ENCODE assay signal across 9 mouse cellular contexts in the genomic region with DNA sequence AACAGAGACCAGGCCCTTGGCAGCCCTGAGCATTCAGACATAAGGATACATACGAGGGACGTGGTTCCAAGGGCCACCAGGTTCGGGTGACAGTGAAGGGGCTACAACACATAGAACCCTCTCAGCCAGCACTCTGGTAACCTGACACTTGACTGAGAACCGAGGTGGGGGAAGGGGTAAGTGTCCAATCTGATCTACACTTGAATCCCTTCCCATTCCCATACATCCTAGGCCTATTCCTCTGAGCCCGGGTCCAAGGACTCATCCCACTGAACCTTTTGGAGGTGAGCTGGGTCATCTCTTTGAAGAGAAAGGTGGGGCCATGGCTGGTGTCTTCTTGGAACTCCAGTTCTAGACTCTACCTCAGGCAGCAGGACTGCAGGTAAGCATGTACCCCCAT. TPM values are rescaled to one million over a fixed set of nuclear protein-coding genes. Genes with fewer than 3 reads are reported as not detected.
DNase-seq lines count a peak whose midpoint lies in the region; ATAC-seq and TF ChIP-seq lines count a peak whose summit lies in the region.
"Had no signal": no experiment of that assay in that cellular context is flagged by ENCODE, and none has a peak within 500 bp of the region (broad histone marks: within the 10 kb centered on the region; RNA-seq: fewer than 3 reads in every experiment).

No protein-coding gene starts in this region.

- no peaks in the 10 kb centered on the region for H3K36me3 ChIP-seq in kidney, embryonic 14.5 days (ENCODE audit: control insufficient read depth, insufficient read depth, low read length)
- no peaks in the 10 kb centered on the region for H3K36me3 ChIP-seq in kidney, embryonic 15.5 days
- no peaks in the 10 kb centered on the region for H3K36me3 ChIP-seq in embryonic facial prominence, embryonic 10.5 days (replicated peaks)
- no peaks in the 10 kb centered on the region for H3K36me3 ChIP-seq in hindbrain, embryonic 14.5 days (replicated peaks; ENCODE audit: control insufficient read depth, insufficient read depth)
- H3K36me3 ChIP-seq in midbrain, postnatal 0 days (ENCODE audit: insufficient read depth, low read length) = no peaks in the 10 kb centered on the region

- no peak overlapping the region for H3K4me2 ChIP-seq in kidney, embryonic 14.5 days (replicated peaks; ENCODE audit: low read depth, low read length)
- no peak overlapping the region for H3K4me2 ChIP-seq in kidney, embryonic 15.5 days
- H3K4me2 ChIP-seq in hindbrain, embryonic 14.5 days (replicated peaks) = peak overlapping the region; percentile 95
- peak overlapping the region; percentile 96 for H3K4me2 ChIP-seq in midbrain, postnatal 0 days (ENCODE audit: low read depth, low read length, poor library complexity, severe bottlenecking)

- no peak overlapping the region for H3K9ac ChIP-seq in kidney, embryonic 14.5 days (ENCODE audit: low read depth, low read length)
- H3K9ac ChIP-seq in kidney, embryonic 15.5 days = no peak overlapping the region
- H3K9ac ChIP-seq in hindbrain, embryonic 14.5 days = no peak overlapping the region
- no peak overlapping the region; the same call in 1 of the 2 replicates for H3K9ac ChIP-seq in midbrain, postnatal 0 days (replicated peaks; ENCODE audit: low read length, poor library complexity, severe bottlenecking)

- no peaks in the 10 kb centered on the region; the same call in 1 of the 2 replicates for H3K9me3 ChIP-seq in kidney, embryonic 14.5 days (ENCODE audit: control insufficient read depth, low read length)
- H3K9me3 ChIP-seq in kidney, embryonic 15.5 days (replicated peaks) = no peaks in the 10 kb centered on the region
- no peaks in the 10 kb centered on the region for H3K9me3 ChIP-seq in embryonic facial prominence, embryonic 10.5 days
- no peaks in the 10 kb centered on the region for H3K9me3 ChIP-seq in hindbrain, embryonic 14.5 days (ENCODE audit: control insufficient read depth, low read length)
- no peaks in the 10 kb centered on the region for H3K9me3 ChIP-seq in midbrain, postnatal 0 days (ENCODE audit: low read length)

- 7% methylated on average over 5 of the region's 5 CpGs for WGBS in kidney, embryonic 14.5 days
- 19% methylated on average over 5 of the region's 5 CpGs for WGBS in kidney, embryonic 15.5 days
- WGBS in embryonic facial prominence, embryonic 10.5 days = 17% methylated on average over 5 of the region's 5 CpGs
- 26% methylated on average over 5 of the region's 5 CpGs for WGBS in hindbrain, embryonic 14.5 days
- 25% methylated on average over 5 of the region's 5 CpGs for WGBS in midbrain, postnatal 0 days

- H3K4me1 ChIP-seq in kidney, embryonic 14.5 days (ENCODE audit: control insufficient read depth, insufficient read depth, low read length) = 0 out of 2 replicates have a peak, but pooled peaks cover 4% of the 10 kb centered on the region
- peaks cover 9% of the 10 kb centered on the region for H3K4me1 ChIP-seq in kidney, embryonic 15.5 days
- H3K4me1 ChIP-seq in embryonic facial prominence, embryonic 10.5 days = peaks cover 17% of the 10 kb centered on the region
- peaks cover 11% of the 10 kb centered on the region; the same call in 1 of the 2 replicates for H3K4me1 ChIP-seq in hindbrain, embryonic 14.5 days (replicated peaks; ENCODE audit: control insufficient read depth, insufficient read depth, low read length)
- no peaks in the 10 kb centered on the region; the same call in 1 of the 2 replicates for H3K4me1 ChIP-seq in midbrain, postnatal 0 days (ENCODE audit: insufficient read depth, low read length)

- H3K27me3 ChIP-seq in kidney, embryonic 14.5 days (ENCODE audit: control insufficient read depth, insufficient read depth, low read length) = peaks cover 32% of the 10 kb centered on the region
- H3K27me3 ChIP-seq in kidney, embryonic 15.5 days = peaks cover 76% of the 10 kb centered on the region
- peaks cover 57% of the 10 kb centered on the region for H3K27me3 ChIP-seq in embryonic facial prominence, embryonic 10.5 days (replicated peaks; ENCODE audit: low read depth, poor library complexity, severe bottlenecking)
- peaks cover 58% of the 10 kb centered on the region for H3K27me3 ChIP-seq in hindbrain, embryonic 14.5 days (ENCODE audit: control insufficient read depth, insufficient read depth, low read length)
- H3K27me3 ChIP-seq in midbrain, postnatal 0 days (ENCODE audit: insufficient read depth, low read length) = peaks cover 25% of the 10 kb centered on the region; the same call in 1 of the 2 replicates

- DNase-seq in embryonic facial prominence, embryonic 10.5 days (ENCODE audit: low spot score) = no peak
- no peak for DNase-seq in hindbrain, embryonic 14.5 days (ENCODE audit: low spot score)
- DNase-seq in midbrain, postnatal 0 days (ENCODE audit: low spot score) = no peak
- no peak for DNase-seq in yolk sac, embryonic 10.5 days (ENCODE audit: low spot score)
- no peak for DNase-seq in layer of hippocampus, adult 18-20 months (ENCODE audit: low spot score in 2 of 2)
- DNase-seq: cerebellum, adult 9-11 months; lung, postnatal 10 days had no signal

- TF ChIP-seq CTCF in midbrain, postnatal 0 days (IDR thresholded peaks at IDR 0.05) = no peak

- H3K27ac ChIP-seq in kidney, embryonic 14.5 days (ENCODE audit: low read depth, low read length) = no peak overlapping the region
- H3K27ac ChIP-seq in kidney, embryonic 15.5 days = no peak overlapping the region
- H3K27ac ChIP-seq in embryonic facial prominence, embryonic 10.5 days (replicated peaks) = no peak overlapping the region
- no peak overlapping the region for H3K27ac ChIP-seq in hindbrain, embryonic 14.5 days
- no peak overlapping the region for H3K27ac ChIP-seq in midbrain, postnatal 0 days (ENCODE audit: low read depth, low read length)

- ATAC-seq in kidney, embryonic 14.5 days (ENCODE audit: low FRiP score, low TSS enrichment) = no peak
- ATAC-seq in kidney, embryonic 15.5 days (replicated peaks; ENCODE audit: low FRiP score) = no peak
- no peak for ATAC-seq in hindbrain, embryonic 14.5 days (ENCODE audit: low FRiP score)
- ATAC-seq in midbrain, postnatal 0 days (ENCODE audit: low FRiP score) = no peak

- peak overlapping the region; percentile 40; the same call in 1 of the 2 replicates for H3K4me3 ChIP-seq in kidney, embryonic 14.5 days (ENCODE audit: low read length)
- H3K4me3 ChIP-seq in kidney, embryonic 15.5 days (replicated peaks) = no peak overlapping the region; the same call in 1 of the 2 replicates
- H3K4me3 ChIP-seq in embryonic facial prominence, embryonic 10.5 days = peak overlapping the region; percentile 56
- no peak overlapping the region for H3K4me3 ChIP-seq in hindbrain, embryonic 14.5 days (replicated peaks; ENCODE audit: low read length)
- H3K4me3 ChIP-seq in midbrain, postnatal 0 days (ENCODE audit: low read depth, low read length) = peak overlapping the region; percentile 53

RNA-seq across cellular contexts. Expression of gene Rap1gap2, which starts 0.6 kb away (rescaled TPM):
- 4.1 and 5.0 TPM in 2 replicates for polyA plus RNA-seq in kidney, embryonic 14.5 days (2014; fragmentation: Nextera tagmentation; extraction: Ambion mirVana)
- polyA plus RNA-seq in kidney, embryonic 15.5 days (2015; fragmentation: Nextera tagmentation; extraction: Ambion mirVana) = 5.8 and 6.4 TPM in 2 replicates
- polyA plus RNA-seq in embryonic facial prominence, embryonic 10.5 days (2016; fragmentation: Nextera tagmentation; extraction: Ambion mirVana) = 1.2 and 1.9 TPM in 2 replicates
- polyA plus RNA-seq in hindbrain, embryonic 14.5 days (2014; fragmentation: Nextera tagmentation; extraction: Ambion mirVana) = 11.2 and 12.0 TPM in 2 replicates
- 48.2 and 49.1 TPM in 2 replicates for total RNA-seq in midbrain, postnatal 0 days (2014; rRNA removed)
- 11.0 and 12.1 TPM in 2 replicates for polyA plus RNA-seq in midbrain, postnatal 0 days (2015; fragmentation: Nextera tagmentation; extraction: Ambion mirVana)
- total RNA-seq in layer of hippocampus, adult 18-20 months (2021) = 100 to 1,000 TPM; 125 to 142 TPM

RNA-seq across cellular contexts. Expression of gene Ccdc92b, which starts 9.3 kb away (rescaled TPM):
- 0.12 and 0.19 TPM in 2 replicates for polyA plus RNA-seq in kidney, embryonic 14.5 days (2014; fragmentation: Nextera tagmentation; extraction: Ambion mirVana)
- 0.19 and 0.38 TPM in 2 replicates for polyA plus RNA-seq in kidney, embryonic 15.5 days (2015; fragmentation: Nextera tagmentation; extraction: Ambion mirVana)
- 0.52 and 0.69 TPM in 2 replicates for polyA plus RNA-seq in embryonic facial prominence, embryonic 10.5 days (2016; fragmentation: Nextera tagmentation; extraction: Ambion mirVana)
- polyA plus RNA-seq in hindbrain, embryonic 14.5 days (2014; fragmentation: Nextera tagmentation; extraction: Ambion mirVana) = 3.5 and 5.0 TPM in 2 replicates
- total RNA-seq in midbrain, postnatal 0 days (2014; rRNA removed) = 12.4 and 14.6 TPM in 2 replicates
- polyA plus RNA-seq in midbrain, postnatal 0 days (2015; fragmentation: Nextera tagmentation; extraction: Ambion mirVana) = 3.3 and 3.4 TPM in 2 replicates
- total RNA-seq in layer of hippocampus, adult 18-20 months (2021) = 10 to 100 TPM; 26.5 to 27.8 TPM

RNA-seq across cellular contexts. Expression of gene Cluh, which starts 39.2 kb away (rescaled TPM):
- polyA plus RNA-seq in kidney, embryonic 14.5 days (2014; fragmentation: Nextera tagmentation; extraction: Ambion mirVana) = 15.2 and 28.2 TPM in 2 replicates
- polyA plus RNA-seq in kidney, embryonic 15.5 days (2015; fragmentation: Nextera tagmentation; extraction: Ambion mirVana) = 33.8 and 39.4 TPM in 2 replicates
- polyA plus RNA-seq in embryonic facial prominence, embryonic 10.5 days (2016; fragmentation: Nextera tagmentation; extraction: Ambion mirVana) = 29.0 and 32.3 TPM in 2 replicates
- polyA plus RNA-seq in hindbrain, embryonic 14.5 days (2014; fragmentation: Nextera tagmentation; extraction: Ambion mirVana) = 18.4 and 19.0 TPM in 2 replicates
- 71.5 and 106 TPM in 2 replicates for total RNA-seq in midbrain, postnatal 0 days (2014; rRNA removed)
- 17.0 and 18.4 TPM in 2 replicates for polyA plus RNA-seq in midbrain, postnatal 0 days (2015; fragmentation: Nextera tagmentation; extraction: Ambion mirVana)
- 10 to 100 TPM; 73.7 to 73.9 TPM for total RNA-seq in layer of hippocampus, adult 18-20 months (2021)

Comparison
In these comparisons a context has a peak if more than half of its experiments do, and no peak if none do; other contexts are left out.
1. H3K4me3 ChIP-seq: peak in kidney, embryonic 14.5 days (single experiment), embryonic facial prominence, embryonic 10.5 days (single experiment) and midbrain, postnatal 0 days (single experiment); none in kidney, embryonic 15.5 days (single experiment) and hindbrain, embryonic 14.5 days (single experiment).
2. H3K4me2 ChIP-seq: peak in hindbrain, embryonic 14.5 days (single experiment) and midbrain, postnatal 0 days (single experiment); none in kidney, embryonic 14.5 days (single experiment) and kidney, embryonic 15.5 days (single experiment).